Mouse (Mus musculus) C2C12 (cell line): Measurements from ENCODE around the gene Gm21887.
"Not testable (repeated sequence)": the region's sequence is repeated elsewhere in the genome, so short reads cannot be mapped to it uniquely, and the experiment has no call there.

Experiments
- CEBPB ChIP-seq: IDR thresholded peaks from one replicate; pipeline ENCODE4 v1.6.1; 2011; ENCODE audit warnings: low read depth, mild to moderate bottlenecking, control low read depth, moderate library complexity
- CTCF ChIP-seq: IDR thresholded peaks from one replicate; pipeline ENCODE4 v1.5.1; 2011; ENCODE audit not compliant: control insufficient read depth, insufficient read depth, insufficient read length
- MYOD1 ChIP-seq: IDR thresholded peaks from one replicate; pipeline ENCODE4 v1.6.1; 2011; ENCODE audit warnings: low read depth; ENCODE audit not compliant: control insufficient read depth, insufficient read length
- USF1 ChIP-seq: IDR thresholded peaks from one replicate; pipeline ENCODE4 v1.6.1; 2011; ENCODE audit warnings: low read depth, mild to moderate bottlenecking, control low read depth, moderate library complexity

GRCm38 (mm10) chrX:170002510-170003197 lies 6.8 kb upstream of the Gm21887 start:
- not testable (repeated sequence) for TF ChIP-seq CTCF, USF1, MYOD1, CEBPB
